Mouse (Mus musculus): Measurements from ENCODE around the gene Tgfbi. TPM values are rescaled to one million over a fixed set of nuclear protein-coding genes. Genes with fewer than 3 reads are reported as not detected.
A peak's percentile ranks its signal among the peaks of the same experiment; 100 is the strongest.

Gene Tgfbi
- polyA plus RNA-seq (2012; rRNA removed) (5.0 and 6.1 TPM in 2 replicates), polyA plus RNA-seq (2014; fragmentation: Nextera tagmentation; extraction: Ambion mirVana) (6.1 and 6.7 TPM in 2 replicates)

DNA sequence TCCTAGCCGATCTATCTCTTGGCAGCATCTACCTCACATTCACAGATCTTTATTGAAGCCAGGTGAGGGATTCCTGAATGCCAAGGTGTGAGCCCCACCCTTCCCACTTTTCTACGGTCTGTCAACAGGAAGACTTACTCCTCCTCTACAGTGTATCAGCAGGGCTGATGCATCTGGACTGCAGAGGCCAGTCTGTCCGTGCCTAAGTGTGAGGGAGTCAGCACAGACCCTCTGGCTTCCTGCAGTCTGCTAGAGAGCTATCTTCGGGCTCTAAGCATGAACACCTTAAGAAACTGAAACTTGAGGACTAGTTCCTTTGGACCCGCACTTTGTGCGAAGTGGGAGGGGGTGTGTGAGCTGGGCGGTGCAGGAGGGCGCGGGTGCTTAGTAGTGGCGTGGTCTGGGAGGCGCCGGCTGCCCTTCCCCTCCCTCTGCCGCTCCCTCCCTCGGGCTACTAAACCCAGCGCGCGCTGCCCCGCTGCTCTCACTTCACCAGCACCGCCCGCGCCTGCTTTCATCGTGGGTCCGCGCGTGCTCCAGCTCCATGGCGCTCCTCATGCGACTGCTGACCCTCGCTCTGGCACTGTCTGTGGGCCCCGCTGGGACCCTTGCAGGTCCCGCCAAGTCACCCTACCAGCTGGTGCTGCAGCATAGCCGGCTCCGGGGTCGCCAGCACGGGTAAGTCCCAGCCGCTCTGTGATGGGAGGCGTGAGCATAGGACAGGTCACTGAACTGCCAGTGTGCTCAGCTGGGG, at the start of gene Tgfbi:
Gene Tgfbi (plus strand): TSS at position 421 of the 754 bp plus-strand sequence.
- no peak within 1 kb of the TSS for H3K9ac ChIP-seq (replicated peaks)
- H3K4me2 ChIP-seq (ENCODE audit: low read depth), result peak within 1 kb of the TSS; percentile 64
- no peak within 1 kb of the TSS for H3K27ac ChIP-seq
- no peaks in the 10 kb centered on the region for H3K36me3 ChIP-seq (replicated peaks; ENCODE audit: control insufficient read depth, insufficient read depth, low read depth)
- peak within 1 kb of the TSS; percentile 23 to 44 for H3K4me3 ChIP-seq (ENCODE audit: insufficient read depth in 1 of 2, low read depth in 2 of 2, low read length in 2 of 2)
- H3K4me1 ChIP-seq (replicated peaks; ENCODE audit: control insufficient read depth in 2 of 2, insufficient read depth in 2 of 2, low read length in 1 of 2), result peaks cover 2 to 13% of the 10 kb centered on the region in 2 experiments; a peak in 2 of 4 replicates
- DNase-seq (ENCODE audit: low read depth in 3 of 3, low spot score in 3 of 3) (no peak), ATAC-seq (ENCODE audit: insufficient read depth) (no peak)
- no peaks in the 10 kb centered on the region for H3K27me3 ChIP-seq (ENCODE audit: control insufficient read depth, insufficient read depth, low read length)
- WGBS (ENCODE audit: insufficient replicate concordance), result 3% methylated on average over 35 of the region's 36 CpGs
- no peak for TF ChIP-seq CTCF (IDR thresholded peaks at IDR 0.05; ENCODE audit: low read depth)
- no peak for TF ChIP-seq EP300 (IDR thresholded peaks at IDR 0.05; ENCODE audit: low read depth)
- H3K9me3 ChIP-seq (ENCODE audit: control insufficient read depth, low read length), result no peaks in the 10 kb centered on the region

DNA sequence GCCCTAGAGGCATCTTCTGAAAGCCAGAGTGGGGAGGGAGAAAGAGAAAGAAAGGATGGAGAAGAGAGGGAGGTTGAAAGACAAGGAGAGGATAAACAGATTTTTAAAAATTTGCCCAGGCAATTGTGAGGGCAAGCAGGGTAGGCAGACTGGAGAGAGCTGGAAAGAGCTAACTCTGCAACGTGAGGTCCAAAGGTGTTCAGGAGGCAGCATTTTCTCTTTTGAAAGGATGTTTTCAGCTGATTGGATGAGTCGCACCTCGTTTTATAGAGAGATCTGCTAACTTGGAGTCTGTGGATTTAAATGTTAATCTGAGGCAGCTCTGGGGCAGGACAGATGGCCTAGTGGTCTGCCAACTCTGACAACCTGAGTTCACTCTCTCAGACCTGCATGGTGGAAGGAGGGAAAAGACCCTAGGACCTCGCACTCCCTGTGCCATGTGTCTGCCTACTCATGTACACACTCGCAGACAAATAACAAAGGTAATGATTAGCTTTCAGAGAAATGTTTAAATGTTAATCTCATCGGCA, 49.4 kb upstream of the Tgfbi start:
- DNase-seq (ENCODE audit: low read depth in 3 of 3, low spot score in 3 of 3) (no peak), ATAC-seq (ENCODE audit: insufficient read depth) (no peak)
- TF ChIP-seq CTCF (IDR thresholded peaks at IDR 0.05; ENCODE audit: low read depth) (no peak), EP300 (IDR thresholded peaks at IDR 0.05; ENCODE audit: low read depth) (no peak)
- Histone ChIP-seq H3K36me3 (replicated peaks; ENCODE audit: control insufficient read depth, insufficient read depth, low read depth) (no peaks in the 10 kb centered on the region), H3K9me3 (ENCODE audit: control insufficient read depth, low read length) (no peaks in the 10 kb centered on the region), H3K4me3 (ENCODE audit: insufficient read depth in 1 of 2, low read depth in 2 of 2, low read length in 2 of 2) (no peak overlapping the region), H3K27ac (no peak overlapping the region), H3K9ac (replicated peaks) (no peak overlapping the region), H3K4me2 (ENCODE audit: low read depth) (no peak overlapping the region), H3K4me1 (replicated peaks; ENCODE audit: control insufficient read depth in 2 of 2, insufficient read depth in 2 of 2, low read length in 1 of 2) (peaks cover 0 to 13% of the 10 kb centered on the region in 2 experiments; a peak in 2 of 4 replicates), H3K27me3 (ENCODE audit: control insufficient read depth, insufficient read depth, low read length) (no peaks in the 10 kb centered on the region)
- 47% methylated on average over 6 of the region's 6 CpGs for WGBS (ENCODE audit: insufficient replicate concordance)

DNA sequence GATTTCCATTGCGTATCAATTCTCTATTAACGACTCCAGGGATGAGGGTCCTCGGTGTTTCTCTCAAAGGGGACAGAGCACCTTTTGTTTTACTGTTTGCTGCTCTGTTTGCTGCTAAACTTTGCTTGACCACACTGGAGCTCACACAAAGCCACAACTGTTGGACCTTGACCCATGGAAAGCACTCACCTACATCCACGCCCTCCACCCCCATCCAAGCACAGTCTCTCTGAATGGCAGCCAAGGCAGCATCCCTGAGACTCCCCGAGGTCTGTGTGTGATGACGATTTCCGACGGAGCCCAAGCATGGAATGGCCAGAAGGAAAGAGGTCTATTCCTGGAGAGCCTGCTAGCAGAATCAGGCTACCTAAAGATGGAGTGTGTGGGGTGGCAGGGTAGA, 48.2 kb upstream of the Tgfbi start:
- no peak overlapping the region for H3K27ac ChIP-seq
- H3K36me3 ChIP-seq (replicated peaks; ENCODE audit: control insufficient read depth, insufficient read depth, low read depth), result no peaks in the 10 kb centered on the region
- no peak for TF ChIP-seq CTCF (IDR thresholded peaks at IDR 0.05; ENCODE audit: low read depth)
- no peak for TF ChIP-seq EP300 (IDR thresholded peaks at IDR 0.05; ENCODE audit: low read depth)
- H3K9me3 ChIP-seq (ENCODE audit: control insufficient read depth, low read length), result no peaks in the 10 kb centered on the region
- H3K4me1 ChIP-seq (replicated peaks; ENCODE audit: control insufficient read depth in 2 of 2, insufficient read depth in 2 of 2, low read length in 1 of 2), result peaks cover 0 to 13% of the 10 kb centered on the region in 2 experiments; a peak in 2 of 4 replicates
- no peak overlapping the region for H3K4me3 ChIP-seq (ENCODE audit: insufficient read depth in 1 of 2, low read depth in 2 of 2, low read length in 2 of 2)
- no peak overlapping the region for H3K9ac ChIP-seq (replicated peaks)
- no peak overlapping the region for H3K4me2 ChIP-seq (ENCODE audit: low read depth)
- ATAC-seq (ENCODE audit: insufficient read depth), result no peak
- H3K27me3 ChIP-seq (ENCODE audit: control insufficient read depth, insufficient read depth, low read length), result no peaks in the 10 kb centered on the region
- WGBS (ENCODE audit: insufficient replicate concordance), result 58% methylated on average over 8 of the region's 8 CpGs
- DNase-seq (ENCODE audit: low read depth in 3 of 3, low spot score in 3 of 3), result peak in 1 of 3 experiments; percentile 10

DNA sequence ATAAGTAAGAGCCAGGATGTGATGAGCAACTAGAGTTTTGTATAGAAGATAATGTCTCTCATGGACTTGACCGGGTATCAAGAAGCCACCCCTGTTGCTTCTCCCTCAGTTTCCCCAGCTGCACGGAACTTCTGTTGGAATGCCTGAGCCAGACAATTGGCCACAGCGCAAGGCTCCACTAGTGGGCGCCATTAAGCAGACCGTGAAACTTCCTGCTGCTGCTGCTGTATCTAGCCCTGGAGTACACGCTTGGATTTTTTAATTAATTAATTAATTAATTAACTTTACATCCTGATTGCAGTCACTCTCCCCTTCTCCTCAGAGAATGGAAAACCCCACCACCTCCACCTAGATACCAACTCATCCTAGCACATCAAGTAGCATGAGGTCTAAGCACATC, 46.2 kb upstream of the Tgfbi start:
- Histone ChIP-seq H3K27ac (no peak overlapping the region), H3K27me3 (ENCODE audit: control insufficient read depth, insufficient read depth, low read length) (no peaks in the 10 kb centered on the region), H3K4me3 (ENCODE audit: insufficient read depth in 1 of 2, low read depth in 2 of 2, low read length in 2 of 2) (no peak overlapping the region), H3K4me2 (ENCODE audit: low read depth) (no peak overlapping the region), H3K4me1 (replicated peaks; ENCODE audit: control insufficient read depth in 2 of 2, insufficient read depth in 2 of 2, low read length in 1 of 2) (peaks cover 0 to 13% of the 10 kb centered on the region in 2 experiments; a peak in 2 of 4 replicates), H3K36me3 (replicated peaks; ENCODE audit: control insufficient read depth, insufficient read depth, low read depth) (no peaks in the 10 kb centered on the region), H3K9ac (replicated peaks) (no peak overlapping the region), H3K9me3 (ENCODE audit: control insufficient read depth, low read length) (no peaks in the 10 kb centered on the region)
- ATAC-seq (ENCODE audit: insufficient read depth) (no peak), DNase-seq (ENCODE audit: low read depth in 3 of 3, low spot score in 3 of 3) (no peak)
- WGBS (ENCODE audit: insufficient replicate concordance), result 25% methylated on average over 6 of the region's 6 CpGs
- no peak for TF ChIP-seq EP300 (IDR thresholded peaks at IDR 0.05; ENCODE audit: low read depth)
- peak; percentile 62 for TF ChIP-seq CTCF (IDR thresholded peaks at IDR 0.05; ENCODE audit: low read depth)

DNA sequence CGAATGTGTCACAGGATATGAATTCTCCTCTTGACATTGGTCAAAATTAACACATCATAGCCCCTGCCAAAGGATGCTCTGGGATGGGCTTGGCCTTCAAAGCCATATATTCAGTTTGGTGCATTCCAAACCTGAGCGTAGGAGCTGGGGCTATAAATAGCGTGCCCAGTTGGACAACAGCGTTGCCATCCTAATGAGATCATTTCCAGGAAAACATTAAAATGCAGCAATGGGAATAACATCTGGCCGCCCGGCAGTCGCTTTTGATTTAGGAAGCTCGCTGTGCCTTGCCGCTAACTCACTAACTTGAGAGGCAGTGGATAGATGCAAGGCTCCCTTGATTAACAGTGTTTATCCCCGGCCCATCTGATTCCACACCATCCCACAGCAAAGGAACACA, 43.0 kb upstream of the Tgfbi start:
- ATAC-seq (ENCODE audit: insufficient read depth) (no peak), DNase-seq (ENCODE audit: low read depth in 3 of 3, low spot score in 3 of 3) (no peak)
- Histone ChIP-seq H3K27ac (no peak overlapping the region), H3K9ac (replicated peaks) (no peak overlapping the region), H3K36me3 (replicated peaks; ENCODE audit: control insufficient read depth, insufficient read depth, low read depth) (no peaks in the 10 kb centered on the region), H3K27me3 (ENCODE audit: control insufficient read depth, insufficient read depth, low read length) (no peaks in the 10 kb centered on the region), H3K4me2 (ENCODE audit: low read depth) (no peak overlapping the region), H3K4me1 (replicated peaks; ENCODE audit: control insufficient read depth in 2 of 2, insufficient read depth in 2 of 2, low read length in 1 of 2) (no peaks in the 10 kb centered on the region), H3K4me3 (ENCODE audit: insufficient read depth in 1 of 2, low read depth in 2 of 2, low read length in 2 of 2) (no peak overlapping the region), H3K9me3 (ENCODE audit: control insufficient read depth, low read length) (no peaks in the 10 kb centered on the region)
- 72% methylated on average over 10 of the region's 10 CpGs for WGBS (ENCODE audit: insufficient replicate concordance)
- TF ChIP-seq EP300 (IDR thresholded peaks at IDR 0.05; ENCODE audit: low read depth), result no peak
- TF ChIP-seq CTCF (IDR thresholded peaks at IDR 0.05; ENCODE audit: low read depth), result no peak
